Mouse (Mus musculus) embryonic facial prominence, embryonic 14.5 days (tissue): ENCODE results near the gene Pigw. TPM values are rescaled to one million over a fixed set of nuclear protein-coding genes. Genes with fewer than 3 reads are reported as not detected.

Experiments used
- ATAC-seq: fragments of 200-750 bp; cut with Nextera tagmentation; 2 replicates; pipeline ENCODE4 v1.8.0; 2017; ENCODE audit warnings: low read depth, moderate number of reproducible peaks, moderate TSS enrichment
- DNase-seq: peaks from one replicate; pipeline ENCODE4 v3.0.0-alpha.2; 2015; ENCODE audit warnings: low spot score
- H3K27ac ChIP-seq: fragments of 300-500 bp; sonication (generic); replicated peaks from 2 replicates; pipeline ENCODE4 v1.5.1; 2014; ENCODE audit warnings: low read depth, mild to moderate bottlenecking, low read length, moderate library complexity
- H3K27me3 ChIP-seq: fragments of 300-500 bp; sonication (generic); replicated peaks from 2 replicates; pipeline ENCODE4 v1.6.1; 2014; ENCODE audit warnings: low read length; ENCODE audit not compliant: control insufficient read depth, insufficient read depth
- H3K36me3 ChIP-seq: fragments of 300-500 bp; sonication (generic); 2 replicates; pipeline ENCODE4 v1.6.1; 2014; ENCODE audit warnings: low read length, mixed read lengths; ENCODE audit not compliant: control insufficient read depth, insufficient read depth
- H3K4me1 ChIP-seq: fragments of 300-500 bp; sonication (generic); 2 replicates; pipeline ENCODE4 v1.6.1; 2014; ENCODE audit warnings: antibody characterized with exemption, low read length; ENCODE audit not compliant: control insufficient read depth, insufficient read depth
- H3K4me2 ChIP-seq: fragments of 300-500 bp; sonication (generic); 2 replicates; pipeline ENCODE4 v1.6.1; 2014; ENCODE audit warnings: low read depth, mild to moderate bottlenecking, low read length, moderate library complexity, mixed read lengths
- H3K4me3 ChIP-seq: fragments of 300-500 bp; sonication (generic); 2 replicates; pipeline ENCODE4 v1.5.1; 2014; ENCODE audit warnings: low read depth, mild to moderate bottlenecking, low read length
- H3K9ac ChIP-seq: fragments of 300-500 bp; sonication (generic); 2 replicates; pipeline ENCODE4 v1.6.1; 2014; ENCODE audit warnings: low read depth, mild to moderate bottlenecking, low read length, moderate library complexity, mixed read lengths
- H3K9me3 ChIP-seq: fragments of 300-500 bp; sonication (generic); 2 replicates; pipeline ENCODE4 v1.6.1; 2016; ENCODE audit warnings: low read length; ENCODE audit not compliant: control insufficient read depth
- WGBS: fragments of 180-500 bp; shearing (Covaris S2); extraction: QIAGEN DNeasy Blood & Tissue Kit; methylation state at CpG from one replicate; pipeline ENCODE4 v1.1.7; 2014; 5-methylcytosine and 5-hydroxymethylcytosine counted together
- polyA plus RNA-seq: library from polyadenylated mRNA; unstranded; fragments of >200 nt; fragmentation: Nextera tagmentation; extraction: Ambion mirVana; gene quantifications from 2 replicates; pipeline ENCODE4 v1.2.1, GENCODE M21; 2014

The Pigw gene
- polyA plus RNA-seq, 1 experiment from 2014 or later, result 3.1 TPM

DNA sequence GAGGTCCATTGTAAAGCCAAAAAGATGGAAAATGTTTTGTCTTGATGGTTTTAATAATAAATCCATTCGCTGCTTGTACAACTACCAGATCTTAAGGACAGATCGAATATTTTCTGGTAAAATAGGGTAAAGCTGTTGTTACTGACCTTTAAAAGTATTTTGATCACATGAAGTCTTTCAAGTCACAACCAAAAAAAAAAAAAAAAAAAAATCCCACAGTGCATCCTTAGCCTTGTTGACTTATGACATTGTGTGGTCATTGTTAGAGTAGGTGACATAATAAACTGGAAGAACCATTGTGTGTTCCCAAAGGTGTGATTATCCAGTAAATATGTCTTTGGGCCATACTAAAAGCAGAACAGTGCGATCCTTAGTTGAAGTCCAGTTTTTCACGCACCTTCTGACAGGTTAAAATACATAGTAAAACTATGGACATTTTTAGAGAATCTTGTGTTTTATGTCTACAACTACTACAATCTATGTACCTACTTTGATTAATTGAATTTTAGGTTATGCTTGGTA, 8.5 kb downstream of the Pigw start:
- Histone ChIP-seq H3K4me2 (peak overlapping the region; percentile 67), H3K9me3 (no peaks in the 10 kb centered on the region), H3K27me3 (no peaks in the 10 kb centered on the region), H3K4me1 (peaks cover 11% of the 10 kb centered on the region), H3K36me3 (peaks cover 6% of the 10 kb centered on the region; the same call in 1 of the 2 replicates), H3K4me3 (peak overlapping the region; percentile 84), H3K27ac (peak overlapping the region; percentile 99), H3K9ac (peak overlapping the region; percentile 95)
- 70% methylated on average over 4 of the region's 4 CpGs for WGBS
- ATAC-seq (no peak), DNase-seq (no peak)

DNA sequence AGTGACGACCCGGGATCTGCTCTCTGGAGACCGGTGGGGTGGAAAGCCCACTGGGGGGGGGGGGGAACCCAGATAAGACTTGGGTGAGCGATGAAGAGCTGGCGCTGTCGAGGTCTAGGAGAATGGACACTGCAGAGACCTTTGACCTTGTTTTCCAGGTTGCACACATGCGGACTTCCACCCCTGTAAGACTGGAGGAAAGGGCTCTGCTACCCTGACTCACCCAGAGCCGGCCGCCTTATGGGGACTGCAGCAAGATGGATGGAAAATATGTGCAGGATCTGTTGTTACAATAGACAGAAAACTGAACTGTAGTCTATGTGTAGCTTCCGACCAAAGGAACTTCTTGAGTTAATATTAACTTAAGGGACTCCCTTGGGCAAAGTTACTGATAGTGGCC, 9.0 kb downstream of the Pigw start:
- Histone ChIP-seq H3K4me2 (peak overlapping the region; percentile 67), H3K9ac (peak overlapping the region; percentile 95), H3K27me3 (no peaks in the 10 kb centered on the region), H3K4me3 (peak overlapping the region; percentile 84), H3K4me1 (peaks cover 11% of the 10 kb centered on the region), H3K27ac (peak overlapping the region; percentile 99), H3K9me3 (no peaks in the 10 kb centered on the region), H3K36me3 (peaks cover 6% of the 10 kb centered on the region; the same call in 1 of the 2 replicates)
- peak; percentile 50 for DNase-seq
- ATAC-seq, result peak; percentile 35
- 0% methylated on average over 10 of the region's 10 CpGs for WGBS

DNA sequence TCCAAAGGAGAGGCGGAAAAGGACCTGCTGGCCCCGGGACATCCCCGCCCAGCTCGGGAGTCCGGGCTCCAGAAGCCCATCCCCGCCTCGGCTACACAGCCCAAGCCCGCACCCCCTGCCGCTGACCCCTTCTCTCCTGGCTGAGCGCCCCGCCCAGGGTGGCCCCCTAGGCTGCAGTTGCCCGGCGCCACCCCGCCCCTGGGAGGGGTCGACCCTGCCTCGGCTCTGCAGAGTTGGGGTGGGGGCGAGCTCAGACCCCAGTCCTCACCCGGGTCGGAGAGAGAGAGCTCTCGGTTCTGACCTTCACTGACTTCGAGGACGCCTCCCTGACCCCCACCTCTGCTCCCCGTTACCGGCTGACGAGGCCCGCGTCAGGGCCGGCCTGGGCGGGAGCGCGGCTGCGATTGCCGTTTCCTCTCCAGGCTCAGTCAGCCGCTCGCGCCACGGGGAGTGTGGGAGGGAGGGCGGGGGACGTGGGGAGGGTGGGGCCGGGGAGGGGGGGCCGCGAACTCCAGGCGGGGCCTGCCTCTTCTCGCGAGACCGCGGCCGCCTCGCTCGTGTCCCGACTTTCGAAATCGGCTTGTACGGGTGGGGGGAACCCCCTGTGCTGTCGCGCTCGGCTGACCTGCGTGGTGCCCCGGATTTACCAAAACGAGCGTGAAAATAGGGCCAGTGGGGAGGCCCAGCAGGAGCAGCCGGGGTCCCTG, 9.6 kb downstream of the Pigw start, which contains the start of gene Ggnbp2:
Ggnbp2 (minus strand) TSS at position 481 of the 707 bp plus-strand sequence.
- Histone ChIP-seq H3K4me1 (peaks cover 11% of the 10 kb centered on the region), H3K9ac (peak within 1 kb of the TSS; percentile 95), H3K27ac (peak within 1 kb of the TSS; percentile 99), H3K9me3 (no peaks in the 10 kb centered on the region), H3K4me2 (peak within 1 kb of the TSS; percentile 89), H3K36me3 (peaks cover 6% of the 10 kb centered on the region; the same call in 1 of the 2 replicates), H3K4me3 (peak within 1 kb of the TSS; percentile 84), H3K27me3 (no peaks in the 10 kb centered on the region)
- peak; percentile 90 for ATAC-seq
- peak; percentile 96 for DNase-seq
- WGBS, result 0% methylated on average over 23 of the region's 62 CpGs

DNA sequence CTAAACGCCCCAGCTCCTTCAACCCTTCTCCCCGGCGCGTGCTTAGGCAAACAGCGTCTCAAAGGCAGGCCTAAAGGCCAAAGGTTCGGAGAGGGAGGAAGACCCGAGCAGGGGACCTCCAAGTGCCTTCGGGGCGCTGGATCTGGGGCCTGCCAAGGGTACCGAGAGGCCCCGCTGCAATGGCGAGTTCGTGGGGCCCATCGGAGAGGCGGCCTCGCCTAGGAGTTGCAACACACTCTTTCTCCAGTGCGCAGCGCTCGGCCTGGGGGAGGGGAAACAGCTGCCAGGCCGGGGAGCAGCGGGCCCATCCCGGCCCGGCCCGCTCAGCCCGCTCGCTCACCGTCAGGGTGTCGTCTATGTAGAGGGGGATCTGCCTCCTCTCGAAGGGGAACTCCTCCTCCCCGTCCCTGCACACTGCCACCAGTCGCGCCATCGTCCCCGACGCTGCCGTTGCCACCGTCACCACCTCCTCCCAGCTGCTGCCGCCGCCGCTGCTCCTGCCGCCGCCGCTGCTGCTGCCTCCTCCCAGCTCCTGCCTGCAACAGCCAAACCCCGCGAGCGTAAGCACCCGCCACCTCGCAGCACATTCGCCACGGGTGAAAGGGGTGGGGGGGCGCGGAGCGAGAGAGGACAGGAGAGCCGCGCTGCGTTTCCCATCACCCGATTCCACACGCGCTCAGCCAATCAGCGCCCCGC, 10.4 kb downstream of the Pigw start:
- H3K4me3 ChIP-seq, result peak overlapping the region; percentile 84
- H3K4me1 ChIP-seq, result peaks cover 11% of the 10 kb centered on the region
- H3K27ac ChIP-seq, result peak overlapping the region; percentile 99
- WGBS, result 0% methylated on average over 19 of the region's 61 CpGs
- DNase-seq, result peak; percentile 98
- no peaks in the 10 kb centered on the region for H3K27me3 ChIP-seq
- peak overlapping the region; percentile 95 for H3K9ac ChIP-seq
- peaks cover 6% of the 10 kb centered on the region; the same call in 1 of the 2 replicates for H3K36me3 ChIP-seq
- ATAC-seq, result peak; percentile 88
- H3K9me3 ChIP-seq, result no peaks in the 10 kb centered on the region
- H3K4me2 ChIP-seq, result peak overlapping the region; percentile 89

DNA sequence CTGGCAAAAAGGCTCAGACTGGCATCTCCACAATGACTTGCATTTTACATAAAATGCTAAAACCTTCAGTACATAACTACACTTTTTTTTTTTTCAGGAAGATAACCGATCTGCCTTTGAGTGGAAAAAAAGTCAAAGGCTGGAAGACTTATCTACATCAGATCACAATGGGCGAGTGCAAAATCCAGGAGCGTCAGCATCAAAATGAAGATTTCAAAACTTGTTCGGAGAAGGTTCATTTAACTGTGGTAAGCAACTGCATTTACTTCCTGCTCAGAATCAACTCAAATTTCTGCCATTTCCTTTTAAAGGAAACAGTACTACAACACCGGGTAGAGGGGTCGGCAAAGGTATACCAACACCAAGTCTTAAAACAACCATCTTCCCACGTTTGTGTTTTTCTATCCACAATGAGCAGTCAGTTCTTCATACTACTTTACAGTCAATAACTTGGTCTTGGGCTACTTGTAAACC, 11.3 kb downstream of the Pigw start:
- H3K4me3 ChIP-seq, result peak overlapping the region; percentile 84
- H3K9ac ChIP-seq, result peak overlapping the region; percentile 95
- H3K4me2 ChIP-seq, result peak overlapping the region; percentile 89
- H3K27ac ChIP-seq, result peak overlapping the region; percentile 99; the same call in 1 of the 2 replicates
- ATAC-seq, result no peak
- H3K9me3 ChIP-seq, result no peaks in the 10 kb centered on the region
- H3K4me1 ChIP-seq, result peaks cover 11% of the 10 kb centered on the region
- H3K27me3 ChIP-seq, result no peaks in the 10 kb centered on the region
- no peak for DNase-seq
- WGBS, result 10% methylated on average over 7 of the region's 7 CpGs
- peaks cover 14% of the 10 kb centered on the region; the same call in 1 of the 2 replicates for H3K36me3 ChIP-seq

DNA sequence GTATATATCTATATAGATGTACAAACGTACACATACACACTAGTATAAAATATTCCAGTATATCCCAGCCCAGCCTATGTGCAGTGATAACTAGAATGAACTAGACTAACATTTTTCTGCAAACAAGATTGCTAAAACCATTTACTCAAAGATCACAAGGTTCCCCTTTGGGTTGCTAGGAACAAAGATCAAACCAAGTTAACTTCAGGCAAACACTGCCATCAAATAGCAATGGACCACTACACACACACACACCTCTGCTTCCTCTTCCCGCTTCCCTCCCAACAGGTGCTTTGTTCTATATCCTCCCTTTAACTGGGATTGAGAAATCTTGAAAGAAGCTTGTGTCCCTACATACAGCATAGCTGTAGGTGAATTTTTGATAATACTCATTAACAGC, 12.5 kb downstream of the Pigw start:
- Histone ChIP-seq H3K9ac (no peak overlapping the region), H3K27ac (no peak overlapping the region), H3K27me3 (no peaks in the 10 kb centered on the region), H3K4me1 (peaks cover 11% of the 10 kb centered on the region), H3K9me3 (no peaks in the 10 kb centered on the region), H3K4me2 (0 out of 2 replicates have a peak overlapping the region, but pooled peaks have one; percentile 3), H3K36me3 (peaks cover 17% of the 10 kb centered on the region; the same call in 1 of the 2 replicates), H3K4me3 (no peak overlapping the region)
- ATAC-seq (no peak), DNase-seq (no peak)
- 95% methylated on average over 2 of the region's 2 CpGs for WGBS

DNA sequence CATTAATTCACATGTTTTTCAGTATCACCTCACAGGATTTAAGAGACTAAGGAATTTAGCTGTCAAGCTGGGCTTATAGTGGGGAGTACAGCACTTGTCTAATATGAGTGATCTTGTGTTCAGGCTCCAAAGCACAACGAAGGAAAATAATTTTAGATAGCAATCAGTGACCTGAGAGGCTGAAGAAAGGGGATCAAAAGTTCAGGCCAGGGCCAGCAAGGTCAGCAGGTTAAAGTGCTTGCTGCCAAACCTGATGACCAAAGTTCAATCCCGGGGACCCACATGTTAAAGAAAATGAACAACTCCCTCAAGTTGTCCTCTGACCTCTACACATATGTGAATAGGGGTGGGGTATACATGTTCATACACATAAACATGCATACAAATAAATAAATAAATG, 14.8 kb downstream of the Pigw start:
- Histone ChIP-seq H3K27ac (no peak overlapping the region), H3K9me3 (no peaks in the 10 kb centered on the region), H3K4me2 (no peak overlapping the region), H3K4me3 (no peak overlapping the region), H3K4me1 (peaks cover 11% of the 10 kb centered on the region), H3K27me3 (no peaks in the 10 kb centered on the region), H3K36me3 (peaks cover 34% of the 10 kb centered on the region), H3K9ac (no peak overlapping the region)
- 59% methylated on average over 2 of the region's 2 CpGs for WGBS
- DNase-seq (no peak), ATAC-seq (no peak)

DNA sequence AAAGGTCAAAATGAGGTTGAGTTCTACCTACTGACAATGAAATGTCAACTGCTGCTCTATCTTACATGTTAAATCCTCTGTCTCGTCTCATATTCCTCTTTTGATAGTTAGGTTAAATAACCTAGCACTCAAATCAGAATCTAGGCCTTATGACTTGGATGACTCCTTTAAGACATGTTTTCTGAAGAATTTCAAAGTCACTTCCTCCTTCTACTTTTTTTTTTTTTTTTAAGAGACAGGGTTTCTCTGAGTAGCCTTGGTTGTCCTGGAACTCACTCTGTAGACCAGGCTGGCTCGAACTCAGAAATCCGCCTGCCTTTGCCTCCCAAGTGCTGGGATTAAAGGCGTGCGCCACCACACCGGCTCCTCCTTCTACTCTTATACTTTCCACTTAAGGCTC, 24.8 kb downstream of the Pigw start:
- no peak overlapping the region for H3K27ac ChIP-seq
- ATAC-seq (no peak), DNase-seq (no peak)
- no peaks in the 10 kb centered on the region for H3K4me1 ChIP-seq
- H3K9me3 ChIP-seq, result no peaks in the 10 kb centered on the region
- no peak overlapping the region for H3K9ac ChIP-seq
- no peak overlapping the region for H3K4me3 ChIP-seq
- H3K36me3 ChIP-seq, result peaks cover 90% of the 10 kb centered on the region
- WGBS, result 95% methylated on average over 6 of the region's 6 CpGs
- H3K27me3 ChIP-seq, result no peaks in the 10 kb centered on the region
- no peak overlapping the region for H3K4me2 ChIP-seq
